21 mouse cellular contexts compared by ENCODE assay signal in genomic region chr8:126096056-126096455, GRCm38 (mm10).
DNase-seq lines count a peak whose midpoint lies in the region; TF ChIP-seq lines count a peak whose summit lies in the region.
"Had no signal": no experiment of that assay in that cellular context is flagged by ENCODE, and none has a peak within 500 bp of the region (broad histone marks: within the 10 kb centered on the region; RNA-seq: fewer than 3 reads in every experiment).

No protein-coding gene starts in this region.

- 0 out of 2 replicates have a peak, but pooled peaks cover 3% of the 10 kb centered on the region for H3K4me1 ChIP-seq in heart, embryonic 10.5 days
- H3K4me1 ChIP-seq in olfactory bulb, adult 2 months (ENCODE audit: control insufficient read depth, insufficient read depth, low read length): peaks cover 15% of the 10 kb centered on the region
- H3K4me1 ChIP-seq: embryonic facial prominence, embryonic 12.5 days; forebrain, embryonic 13.5 days; forebrain, embryonic 15.5 days had no signal

- peak; percentile 67 for DNase-seq in heart, embryonic 10.5 days (ENCODE audit: low spot score)
- DNase-seq in heart, postnatal 10 days: no peak
- DNase-seq in left cerebral cortex, postnatal 36 days (ENCODE audit: low spot score in 2 of 2): peak; percentile 11 to 19
- DNase-seq in left cerebral cortex, postnatal 10 days (ENCODE audit: extremely low spot score in 1 of 2, low spot score in 2 of 2): no peak
- DNase-seq in right cerebral cortex, postnatal 25 days: peak; percentile 11
- no peak for DNase-seq in right cerebral cortex, adult 2 months (ENCODE audit: low spot score in 2 of 2)
- DNase-seq in B cell, adult 2 months: no peak
- DNase-seq: adrenal gland, adult 8-10 months; adrenal gland, postnatal 14 days; adrenal gland, postnatal 36 days; cerebellum, adult 11-12 months; cerebellum, adult 2 months; cerebellum, adult 9-10 months; cerebellum, postnatal 10 days; cerebellum, postnatal 25 days had no signal

- intact Hi-C loops in heart, postnatal 10 days (cut with DNase I): no loop called here
- intact Hi-C loops in left cerebral cortex, postnatal 36 days (cut with DNase I): loop anchor here (5.0 kb wide), 1 partner anchor 116 kb away; no protein-coding TSS in a partner anchor
- intact Hi-C loops in left cerebral cortex, postnatal 10 days (cut with DNase I): no loop called here

- no peaks in the 10 kb centered on the region for H3K9me3 ChIP-seq in heart, embryonic 10.5 days
- H3K9me3 ChIP-seq: embryonic facial prominence, embryonic 10.5 days; embryonic facial prominence, embryonic 12.5 days; forebrain, embryonic 13.5 days; forebrain, embryonic 15.5 days had no signal

- no peaks in the 10 kb centered on the region for H3K36me3 ChIP-seq in heart, embryonic 10.5 days
- H3K36me3 ChIP-seq: embryonic facial prominence, embryonic 10.5 days; embryonic facial prominence, embryonic 12.5 days; forebrain, embryonic 15.5 days; G1E had no signal

- H3K27me3 ChIP-seq in heart, embryonic 10.5 days (ENCODE audit: insufficient read depth, poor library complexity, severe bottlenecking): no peaks in the 10 kb centered on the region
- H3K27me3 ChIP-seq: embryonic facial prominence, embryonic 12.5 days; forebrain, embryonic 15.5 days had no signal

- no peak for TF ChIP-seq CTCF in olfactory bulb, adult 2 months (IDR thresholded peaks at IDR 0.05; ENCODE audit: insufficient read depth, low read depth, low read length)

- 62% methylated on average over 6 of the region's 6 CpGs for WGBS in heart, embryonic 10.5 days
- 80% methylated on average over 6 of the region's 6 CpGs for WGBS in olfactory bulb, adult 2 months

- no peak overlapping the region for H3K27ac ChIP-seq in heart, embryonic 10.5 days
- peak overlapping the region; percentile 36; the same call in 1 of the 2 replicates for H3K27ac ChIP-seq in olfactory bulb, adult 2 months (ENCODE audit: insufficient read depth, low read depth, low read length)
- H3K27ac ChIP-seq: embryonic facial prominence, embryonic 10.5 days; embryonic facial prominence, embryonic 12.5 days; forebrain, embryonic 13.5 days; forebrain, embryonic 15.5 days had no signal

- no peak overlapping the region for H3K4me3 ChIP-seq in heart, embryonic 10.5 days
- H3K4me3 ChIP-seq in olfactory bulb, adult 2 months (ENCODE audit: insufficient read depth, low read depth, low read length): no peak overlapping the region
- H3K4me3 ChIP-seq: embryonic facial prominence, embryonic 10.5 days; embryonic facial prominence, embryonic 12.5 days; forebrain, embryonic 13.5 days; forebrain, embryonic 15.5 days had no signal

- no peak for TF ChIP-seq POLR2A in olfactory bulb, adult 2 months (IDR thresholded peaks at IDR 0.05; ENCODE audit: insufficient read depth, low read depth, low read length)

Comparison
In these comparisons a context has a peak if more than half of its experiments do, and no peak if none do; other contexts are left out.
1. DNase-seq: peak in heart, embryonic 10.5 days (single experiment), left cerebral cortex, postnatal 36 days (2 of 2) and right cerebral cortex, postnatal 25 days (single experiment); none in heart, postnatal 10 days (0 of 2), left cerebral cortex, postnatal 10 days (0 of 2), right cerebral cortex, adult 2 months (0 of 2) and B cell, adult 2 months (0 of 2).